Comparison of ENCODE assay signal across 8 mouse cellular contexts in the genomic region with DNA sequence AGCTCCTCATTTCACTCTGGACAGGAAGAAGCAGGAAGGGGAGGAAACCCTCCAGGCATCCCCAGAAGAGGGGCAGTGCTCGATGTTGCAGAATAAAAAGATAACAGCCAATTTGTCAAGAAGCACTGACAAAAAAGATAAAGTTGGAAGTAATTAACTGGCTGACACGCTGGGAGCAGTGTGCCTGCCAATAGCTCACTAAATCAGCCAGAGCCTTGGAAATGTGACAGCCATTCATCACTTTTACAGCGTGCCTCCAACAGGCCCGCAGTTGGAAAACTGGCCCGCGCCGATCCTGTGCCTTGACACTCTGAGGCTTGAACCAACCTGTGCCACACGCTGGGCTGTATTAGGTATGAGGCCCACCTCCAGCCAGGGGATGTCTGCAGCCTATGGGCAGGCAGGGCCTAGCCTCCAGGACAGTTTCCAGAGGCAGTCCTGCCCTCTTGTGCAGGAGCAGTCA. TPM values are rescaled to one million over a fixed set of nuclear protein-coding genes. Genes with fewer than 3 reads are reported as not detected.
DNase-seq lines count a peak whose midpoint lies in the region; ATAC-seq lines count a peak whose summit lies in the region.
"Had no signal": no experiment of that assay in that cellular context is flagged by ENCODE, and none has a peak within 500 bp of the region (broad histone marks: within the 10 kb centered on the region; RNA-seq: fewer than 3 reads in every experiment).

No protein-coding gene starts in this region.

- DNase-seq in midbrain, embryonic 10.5 days (ENCODE audit: low spot score) = no peak
- DNase-seq in cerebellum, adult 8-10 months = peak; percentile 36
- peak; percentile 71 for DNase-seq in layer of hippocampus, adult 9-11 months
- no peak for DNase-seq in left cerebral cortex, adult 18-20 months (ENCODE audit: low spot score in 2 of 2)

- WGBS in midbrain, embryonic 15.5 days = 85% methylated on average over 8 of the region's 8 CpGs
- WGBS in midbrain, embryonic 10.5 days = 93% methylated on average over 8 of the region's 8 CpGs
- 53% methylated on average over 8 of the region's 8 CpGs for WGBS in heart, embryonic 15.5 days
- 6% methylated on average over 8 of the region's 8 CpGs for WGBS in neural tube, embryonic 14.5 days

- no peak overlapping the region for H3K9ac ChIP-seq in midbrain, embryonic 15.5 days
- H3K9ac ChIP-seq in heart, embryonic 15.5 days = no peak overlapping the region
- no peak overlapping the region for H3K9ac ChIP-seq in neural tube, embryonic 14.5 days (replicated peaks; ENCODE audit: low read depth, low read length)

- no peak overlapping the region for H3K4me3 ChIP-seq in midbrain, embryonic 15.5 days
- H3K4me3 ChIP-seq in midbrain, embryonic 10.5 days = no peak overlapping the region
- H3K4me3 ChIP-seq in heart, embryonic 15.5 days = no peak overlapping the region
- H3K4me3 ChIP-seq in neural tube, embryonic 14.5 days (ENCODE audit: low read depth, low read length) = no peak overlapping the region
- H3K4me3 ChIP-seq: megakaryocyte, embryonic 14.5 days had no signal

- 0 out of 2 replicates have a peak, but pooled peaks have one; percentile 20 for ATAC-seq in midbrain, embryonic 15.5 days (replicated peaks)
- 0 out of 2 replicates have a peak, but pooled peaks have one; percentile 32 for ATAC-seq in heart, embryonic 15.5 days (replicated peaks; ENCODE audit: insufficient number of reproducible peaks, insufficient read depth, low FRiP score, low read depth)
- peak; percentile 84; the same call in 1 of the 2 replicates for ATAC-seq in neural tube, embryonic 14.5 days (ENCODE audit: low read depth)

- H3K36me3 ChIP-seq in midbrain, embryonic 15.5 days (replicated peaks) = peaks cover 14% of the 10 kb centered on the region
- H3K36me3 ChIP-seq in midbrain, embryonic 10.5 days = peaks cover 91% of the 10 kb centered on the region
- H3K36me3 ChIP-seq in heart, embryonic 15.5 days = peaks cover 35% of the 10 kb centered on the region
- H3K36me3 ChIP-seq in neural tube, embryonic 14.5 days (ENCODE audit: control insufficient read depth, insufficient read depth, low read length) = peaks cover 22% of the 10 kb centered on the region

- no peak overlapping the region for H3K27ac ChIP-seq in midbrain, embryonic 15.5 days
- no peak overlapping the region for H3K27ac ChIP-seq in midbrain, embryonic 10.5 days (replicated peaks)
- H3K27ac ChIP-seq in heart, embryonic 15.5 days = no peak overlapping the region
- H3K27ac ChIP-seq in neural tube, embryonic 14.5 days (ENCODE audit: low read depth, low read length) = peak overlapping the region; percentile 28; the same call in 1 of the 2 replicates

- no peak overlapping the region for H3K4me2 ChIP-seq in midbrain, embryonic 15.5 days
- no peak overlapping the region for H3K4me2 ChIP-seq in heart, embryonic 15.5 days
- H3K4me2 ChIP-seq in neural tube, embryonic 14.5 days (ENCODE audit: low read depth, low read length) = no peak overlapping the region

- H3K9me3 ChIP-seq in midbrain, embryonic 15.5 days = no peaks in the 10 kb centered on the region
- no peaks in the 10 kb centered on the region for H3K9me3 ChIP-seq in midbrain, embryonic 10.5 days (replicated peaks)
- H3K9me3 ChIP-seq in heart, embryonic 15.5 days (replicated peaks) = no peaks in the 10 kb centered on the region
- H3K9me3 ChIP-seq in neural tube, embryonic 14.5 days (ENCODE audit: control insufficient read depth, low read length) = no peaks in the 10 kb centered on the region

- no peaks in the 10 kb centered on the region for H3K27me3 ChIP-seq in midbrain, embryonic 15.5 days (replicated peaks)
- no peaks in the 10 kb centered on the region for H3K27me3 ChIP-seq in midbrain, embryonic 10.5 days (ENCODE audit: low read depth, poor library complexity, severe bottlenecking)
- H3K27me3 ChIP-seq in heart, embryonic 15.5 days = no peaks in the 10 kb centered on the region
- no peaks in the 10 kb centered on the region for H3K27me3 ChIP-seq in neural tube, embryonic 14.5 days (ENCODE audit: control insufficient read depth, insufficient read depth, low read length)
- H3K27me3 ChIP-seq: megakaryocyte, embryonic 14.5 days had no signal

- no peaks in the 10 kb centered on the region; the same call in 1 of the 2 replicates for H3K4me1 ChIP-seq in midbrain, embryonic 15.5 days
- 0 out of 2 replicates have a peak, but pooled peaks cover 6% of the 10 kb centered on the region for H3K4me1 ChIP-seq in midbrain, embryonic 10.5 days
- H3K4me1 ChIP-seq in heart, embryonic 15.5 days (replicated peaks) = peaks cover 10% of the 10 kb centered on the region; the same call in 1 of the 2 replicates
- H3K4me1 ChIP-seq in neural tube, embryonic 14.5 days (ENCODE audit: control insufficient read depth, insufficient read depth, low read length) = peaks cover 14% of the 10 kb centered on the region; the same call in 1 of the 2 replicates

RNA-seq across cellular contexts. Expression of gene Angptl7, which starts 4.3 kb away (rescaled TPM):
- polyA plus RNA-seq in midbrain, embryonic 15.5 days (2015; fragmentation: Nextera tagmentation; extraction: Ambion mirVana) = 0.36 and 0.45 TPM in 2 replicates
- polyA plus RNA-seq in midbrain, embryonic 10.5 days (2016; fragmentation: Nextera tagmentation; extraction: Ambion mirVana) = 0.16 and 0.21 TPM in 2 replicates
- 14.4 and 16.5 TPM in 2 replicates for polyA plus RNA-seq in heart, embryonic 15.5 days (2015; fragmentation: Nextera tagmentation; extraction: Ambion mirVana)
- polyA plus RNA-seq in neural tube, embryonic 14.5 days (2014; fragmentation: Nextera tagmentation; extraction: Ambion mirVana) = 0.24 and 0.44 TPM in 2 replicates
- under 1 TPM; 0.61 to 0.77 TPM for total RNA-seq in left cerebral cortex, adult 18-20 months (2021)

RNA-seq across cellular contexts. Expression of gene Exosc10, which starts 53.7 kb away (rescaled TPM):
- polyA plus RNA-seq in midbrain, embryonic 15.5 days (2015; fragmentation: Nextera tagmentation; extraction: Ambion mirVana) = 94.7 and 99.4 TPM in 2 replicates
- 96.2 and 98.8 TPM in 2 replicates for polyA plus RNA-seq in midbrain, embryonic 10.5 days (2016; fragmentation: Nextera tagmentation; extraction: Ambion mirVana)
- polyA plus RNA-seq in heart, embryonic 15.5 days (2015; fragmentation: Nextera tagmentation; extraction: Ambion mirVana) = 56.4 and 71.5 TPM in 2 replicates
- 89.1 and 97.9 TPM in 2 replicates for polyA plus RNA-seq in neural tube, embryonic 14.5 days (2014; fragmentation: Nextera tagmentation; extraction: Ambion mirVana)
- total RNA-seq in left cerebral cortex, adult 18-20 months (2021) = 10 to 100 TPM; 47.1 to 47.2 TPM

RNA-seq across cellular contexts. Expression of gene Mtor, which starts 56.1 kb away (rescaled TPM):
- 22.8 and 23.8 TPM in 2 replicates for polyA plus RNA-seq in midbrain, embryonic 15.5 days (2015; fragmentation: Nextera tagmentation; extraction: Ambion mirVana)
- 20.8 and 25.6 TPM in 2 replicates for polyA plus RNA-seq in midbrain, embryonic 10.5 days (2016; fragmentation: Nextera tagmentation; extraction: Ambion mirVana)
- 12.7 and 13.8 TPM in 2 replicates for polyA plus RNA-seq in heart, embryonic 15.5 days (2015; fragmentation: Nextera tagmentation; extraction: Ambion mirVana)
- 33.0 and 33.7 TPM in 2 replicates for polyA plus RNA-seq in neural tube, embryonic 14.5 days (2014; fragmentation: Nextera tagmentation; extraction: Ambion mirVana)
- 10 to 100 TPM; 91.6 to 97.9 TPM for total RNA-seq in left cerebral cortex, adult 18-20 months (2021)

RNA-seq across cellular contexts. Expression of gene Ubiad1, which starts 60.0 kb away (rescaled TPM):
- 22.1 and 23.3 TPM in 2 replicates for polyA plus RNA-seq in midbrain, embryonic 15.5 days (2015; fragmentation: Nextera tagmentation; extraction: Ambion mirVana)
- 26.2 and 28.3 TPM in 2 replicates for polyA plus RNA-seq in midbrain, embryonic 10.5 days (2016; fragmentation: Nextera tagmentation; extraction: Ambion mirVana)
- polyA plus RNA-seq in heart, embryonic 15.5 days (2015; fragmentation: Nextera tagmentation; extraction: Ambion mirVana) = 19.5 and 22.8 TPM in 2 replicates
- 13.3 and 13.4 TPM in 2 replicates for polyA plus RNA-seq in neural tube, embryonic 14.5 days (2014; fragmentation: Nextera tagmentation; extraction: Ambion mirVana)
- 1 to 10 TPM; 8.0 to 9.2 TPM for total RNA-seq in left cerebral cortex, adult 18-20 months (2021)

Comparison
In these comparisons a context has a peak if more than half of its experiments do, and no peak if none do; other contexts are left out.
1. ATAC-seq: peak in every context shown above with its lines; median percentile 84 in neural tube, embryonic 14.5 days; 32 in heart, embryonic 15.5 days; 20 in midbrain, embryonic 15.5 days.
2. DNase-seq: peak in cerebellum, adult 8-10 months (single experiment) and layer of hippocampus, adult 9-11 months (single experiment); none in midbrain, embryonic 10.5 days (single experiment) and left cerebral cortex, adult 18-20 months (0 of 2).
3. RNA of gene Angptl7, which starts 4.3 kb away (polyA plus RNA-seq): 14.4 to 16.5 TPM in heart, embryonic 15.5 days; 0.36 to 0.45 TPM in midbrain, embryonic 15.5 days, 0.24 to 0.44 TPM in neural tube, embryonic 14.5 days and 0.16 to 0.21 TPM in midbrain, embryonic 10.5 days; every median in the first group is over 10 times any median in the second.